Mouse (Mus musculus): ENCODE results near the gene Gm10392. TPM values are rescaled to one million over a fixed set of nuclear protein-coding genes. Genes with fewer than 3 reads are reported as not detected.

Gm10392 gene
- total RNA-seq, 2 experiments from 2014 or later = 0.09 TPM; not detected in 1

- no peak for ATAC-seq (replicated peaks; ENCODE audit: low FRiP score, poor library complexity, severe bottlenecking)
These were observed 25.3 kb downstream of the Gm10392 start, which contains the start of gene Git1 for GRCm38 (mm10) chr11:77493512-77494343. TSS of gene Git1 (plus strand) at chr11:77493562.

DNA sequence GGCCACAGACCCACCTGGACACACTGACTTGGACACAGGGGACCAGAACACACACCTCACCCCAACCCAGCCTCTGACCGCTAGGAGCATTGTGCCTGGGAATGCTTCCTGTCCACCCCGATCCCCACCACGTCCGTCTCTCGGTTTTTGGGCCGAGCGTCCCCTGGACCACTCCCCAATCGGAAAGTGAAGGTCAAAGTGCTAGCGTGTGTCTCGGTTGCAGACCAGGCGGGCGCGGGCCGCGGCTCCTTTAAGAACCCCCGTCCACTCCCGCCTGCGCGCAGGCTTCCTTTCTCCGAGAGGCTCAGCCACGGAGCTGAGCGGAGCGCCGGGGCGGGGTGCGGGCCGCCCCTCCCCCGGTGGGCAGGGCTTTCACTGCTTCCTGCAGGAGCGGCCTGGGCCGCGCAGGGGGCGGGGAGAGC, 26.1 kb downstream of the Gm10392 start:
- peak; percentile 86 for ATAC-seq (replicated peaks; ENCODE audit: low FRiP score, poor library complexity, severe bottlenecking)

- no peak for ATAC-seq (replicated peaks; ENCODE audit: low FRiP score, poor library complexity, severe bottlenecking)
These were observed 26.6 kb downstream of the Gm10392 start for GRCm38 (mm10) chr11:77492311-77492871.

GRCm38 (mm10) chr11:77491502-77492291, 27.3 kb downstream of the Gm10392 start:
- ATAC-seq (replicated peaks; ENCODE audit: low FRiP score, poor library complexity, severe bottlenecking) = no peak

- ATAC-seq (replicated peaks; ENCODE audit: low FRiP score, poor library complexity, severe bottlenecking) = peak; percentile 71
These were observed 27.9 kb downstream of the Gm10392 start for GRCm38 (mm10) chr11:77491123-77491501.

DNA sequence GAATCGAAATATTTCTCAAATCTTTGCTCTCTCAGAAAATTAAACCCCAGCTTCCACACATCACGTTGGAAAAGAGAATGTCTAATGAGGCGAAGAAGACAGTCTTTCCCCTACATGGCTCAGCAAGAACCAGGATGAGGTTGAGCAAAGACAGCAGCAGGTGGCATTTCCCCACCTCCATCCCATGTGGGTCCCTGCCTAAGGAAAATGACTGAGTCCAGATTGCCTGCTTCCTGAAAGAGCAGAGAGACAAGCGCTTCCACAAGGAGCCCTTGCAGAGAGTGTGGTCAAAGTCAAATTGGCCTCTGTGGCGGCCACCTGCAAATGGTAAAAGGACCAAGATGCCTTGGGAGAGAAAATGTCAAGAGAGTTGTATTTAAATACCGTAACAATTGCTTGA, 28.5 kb downstream of the Gm10392 start:
- ATAC-seq (replicated peaks; ENCODE audit: low FRiP score, poor library complexity, severe bottlenecking) = no peak

DNA sequence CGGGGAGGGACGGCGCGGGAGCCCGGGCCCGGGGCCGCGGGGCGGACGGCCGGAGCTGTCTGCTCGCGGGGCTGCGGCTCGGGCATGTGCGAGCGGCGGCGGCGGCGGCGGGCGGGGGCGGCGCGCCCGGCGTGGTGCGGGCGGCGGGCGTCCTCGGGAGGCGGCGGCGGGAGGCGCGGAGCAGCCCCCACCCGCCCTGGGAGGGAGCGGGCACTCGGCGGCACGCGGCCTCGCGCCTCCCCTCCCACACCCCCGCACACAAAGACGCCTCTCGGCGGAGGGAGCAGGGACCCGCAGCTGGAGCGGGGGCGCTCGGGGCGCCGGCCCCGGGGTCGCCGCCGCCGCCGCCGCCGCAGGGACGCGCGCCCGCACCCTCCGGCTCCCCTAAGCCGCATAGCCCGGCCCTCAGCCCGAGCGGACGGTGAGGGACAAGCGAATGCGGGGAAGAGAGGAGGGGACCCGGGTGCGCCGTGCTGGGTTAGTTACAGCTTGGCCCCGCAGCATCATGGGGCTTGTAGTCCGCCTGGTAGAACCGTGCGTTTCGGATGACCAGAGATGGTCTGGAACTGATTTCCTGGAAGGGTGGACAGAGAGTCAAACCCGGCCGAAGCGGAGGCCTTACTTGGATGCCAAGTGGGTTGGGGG, 29.3 kb downstream of the Gm10392 start, which contains the start of gene Ankrd13b:
Gene Ankrd13b (minus strand): TSS at position 88 of the 645 bp plus-strand sequence.
- no peak for ATAC-seq (replicated peaks; ENCODE audit: low FRiP score, poor library complexity, severe bottlenecking)

DNA sequence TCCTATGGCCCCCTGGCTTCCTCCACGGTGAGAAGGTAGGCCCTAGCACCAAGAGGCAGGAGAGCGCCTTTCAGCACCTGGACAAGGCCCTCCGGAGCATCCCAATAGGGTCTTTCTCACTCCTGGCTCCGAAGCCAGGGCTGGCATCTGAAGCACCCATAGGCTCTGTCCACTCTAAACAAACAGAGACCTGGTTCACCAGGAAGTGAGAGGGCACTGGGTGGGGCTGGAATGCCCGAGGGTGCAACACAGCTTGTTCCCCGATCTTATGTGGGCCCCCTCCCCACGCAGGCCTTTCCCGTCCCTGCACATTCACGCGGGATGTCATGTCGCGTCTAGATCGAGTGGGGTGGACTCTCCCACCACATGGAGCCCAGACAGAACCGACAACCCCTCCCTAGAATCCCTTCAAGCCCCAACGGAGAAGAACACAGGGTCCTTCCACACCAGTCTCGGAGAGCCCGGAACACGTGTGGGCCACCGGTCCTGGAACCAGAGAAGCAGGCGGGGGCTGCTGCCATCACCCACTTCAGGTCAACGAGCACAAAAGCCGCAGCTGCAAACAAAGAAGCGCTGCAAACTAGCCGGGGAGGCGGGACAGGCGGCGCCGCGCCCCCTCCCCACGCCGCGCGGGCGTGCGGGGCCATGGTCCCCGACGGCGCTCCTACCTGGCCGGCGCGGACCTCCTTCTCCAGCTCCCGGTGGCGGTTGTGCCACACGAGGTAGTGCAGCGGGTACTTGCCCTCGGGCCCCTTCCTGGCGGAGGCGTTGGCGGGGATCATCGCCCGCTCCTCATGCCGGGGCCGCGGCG, 30.0 kb downstream of the Gm10392 start:
- ATAC-seq (replicated peaks; ENCODE audit: low FRiP score, poor library complexity, severe bottlenecking) = no peak

DNA sequence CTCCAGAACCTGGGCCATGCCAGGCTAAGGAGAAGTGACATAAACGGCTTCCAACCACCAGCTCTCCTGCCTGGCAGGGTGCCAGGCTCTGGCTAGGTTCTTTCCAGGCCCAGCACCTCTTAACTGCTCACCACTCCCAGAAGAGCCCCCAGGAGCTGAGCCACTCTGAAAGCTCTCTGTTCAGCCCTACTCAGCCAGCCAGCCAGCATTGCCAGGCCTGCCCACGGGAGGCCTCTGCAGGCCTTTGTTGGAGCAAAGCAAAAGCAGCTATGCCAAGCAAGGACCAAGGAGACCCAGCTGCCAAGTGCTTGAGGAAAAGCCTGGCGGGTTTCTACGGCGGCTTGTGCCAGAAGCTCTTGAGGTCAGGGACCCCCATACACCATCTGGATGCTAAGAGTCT, 32.2 kb downstream of the Gm10392 start:
- no peak for ATAC-seq (replicated peaks; ENCODE audit: low FRiP score, poor library complexity, severe bottlenecking)

DNA sequence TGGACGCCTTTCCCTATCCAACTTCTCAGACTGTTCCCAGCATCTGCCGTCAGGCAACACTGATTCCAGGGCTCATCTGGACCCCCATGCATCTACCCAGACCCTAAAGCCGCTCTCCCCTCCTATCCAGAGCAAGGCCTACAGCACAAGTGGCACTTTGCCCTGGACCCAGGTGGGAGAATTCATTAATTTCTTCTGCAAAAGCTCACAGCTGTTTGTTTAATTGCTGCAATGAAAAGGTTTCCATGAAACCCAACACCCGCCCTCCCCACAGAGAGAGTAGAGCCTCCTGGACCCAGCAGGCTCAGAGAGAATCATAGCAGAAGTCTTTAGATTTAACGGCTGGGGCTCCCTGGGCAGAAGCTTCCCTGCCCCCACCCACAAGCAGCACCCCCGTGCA, 33.8 kb downstream of the Gm10392 start:
- ATAC-seq (replicated peaks; ENCODE audit: low FRiP score, poor library complexity, severe bottlenecking) = no peak

- no peak for ATAC-seq (replicated peaks; ENCODE audit: low FRiP score, poor library complexity, severe bottlenecking)
These were observed 35.3 kb downstream of the Gm10392 start for GRCm38 (mm10) chr11:77483510-77484255.

DNA sequence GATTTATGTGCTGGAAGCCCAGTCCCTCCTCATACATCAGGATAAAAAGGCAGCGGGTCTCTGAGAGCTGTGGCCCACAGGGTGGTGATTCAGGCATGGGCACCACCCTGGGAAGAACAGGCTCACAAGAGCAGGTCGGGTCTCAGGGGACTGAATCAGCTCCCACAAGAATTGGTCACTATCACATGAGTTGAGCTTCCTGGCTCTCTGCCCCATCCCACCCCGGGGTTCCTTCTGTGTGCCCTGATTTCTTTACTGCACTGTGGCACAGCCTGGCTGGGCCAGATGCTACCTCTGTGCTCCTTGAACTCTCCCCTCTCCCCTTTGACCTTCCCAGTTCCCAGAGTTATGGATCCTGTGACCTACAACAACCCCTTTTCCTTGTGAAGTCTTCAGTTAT, 36.0 kb downstream of the Gm10392 start:
- ATAC-seq (replicated peaks; ENCODE audit: low FRiP score, poor library complexity, severe bottlenecking) = no peak

DNA sequence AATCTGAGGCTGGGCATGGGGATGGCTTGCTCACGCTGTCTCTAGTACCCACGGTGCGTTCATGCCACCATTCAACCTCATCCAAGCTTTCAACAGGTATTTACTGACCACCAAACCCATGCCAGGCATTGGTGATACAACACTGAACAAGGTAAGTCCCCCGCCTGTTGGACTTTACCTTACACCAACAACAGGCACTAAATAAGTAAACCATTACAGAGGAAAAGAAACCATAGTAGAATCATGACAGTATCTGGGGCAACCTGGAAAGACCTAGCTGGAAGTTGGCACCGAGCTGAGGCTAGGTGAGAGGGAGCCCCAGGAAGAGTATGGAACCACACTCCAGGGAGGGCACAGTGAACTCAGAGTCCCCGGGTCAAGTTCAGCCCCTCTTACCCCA, 42.1 kb downstream of the Gm10392 start:
- ATAC-seq (replicated peaks; ENCODE audit: low FRiP score, poor library complexity, severe bottlenecking) = no peak

GRCm38 (mm10) chr11:77476216-77476615, 42.8 kb downstream of the Gm10392 start:
- no peak for ATAC-seq (replicated peaks; ENCODE audit: low FRiP score, poor library complexity, severe bottlenecking)

DNA sequence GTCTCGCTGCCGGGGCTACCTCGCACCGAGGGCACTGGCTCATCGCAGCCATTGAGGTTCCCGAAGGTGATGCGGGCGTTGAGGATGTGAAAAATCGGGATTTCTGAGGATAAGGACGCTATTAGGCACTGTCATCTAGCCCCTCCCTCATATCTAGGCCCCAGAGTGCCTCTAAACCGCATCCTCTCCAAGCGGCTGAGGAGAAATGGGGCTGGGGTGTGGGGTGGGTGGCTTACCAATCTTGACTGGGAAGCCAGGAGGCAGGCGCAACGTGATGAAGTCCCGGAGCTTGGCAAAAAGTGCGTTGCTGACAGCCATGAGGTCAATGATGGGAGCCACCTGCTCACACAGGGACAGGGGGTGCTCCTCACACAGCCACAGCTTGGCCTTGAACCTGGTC, 46.2 kb downstream of the Gm10392 start:
- ATAC-seq (replicated peaks; ENCODE audit: low FRiP score, poor library complexity, severe bottlenecking) = no peak

DNA sequence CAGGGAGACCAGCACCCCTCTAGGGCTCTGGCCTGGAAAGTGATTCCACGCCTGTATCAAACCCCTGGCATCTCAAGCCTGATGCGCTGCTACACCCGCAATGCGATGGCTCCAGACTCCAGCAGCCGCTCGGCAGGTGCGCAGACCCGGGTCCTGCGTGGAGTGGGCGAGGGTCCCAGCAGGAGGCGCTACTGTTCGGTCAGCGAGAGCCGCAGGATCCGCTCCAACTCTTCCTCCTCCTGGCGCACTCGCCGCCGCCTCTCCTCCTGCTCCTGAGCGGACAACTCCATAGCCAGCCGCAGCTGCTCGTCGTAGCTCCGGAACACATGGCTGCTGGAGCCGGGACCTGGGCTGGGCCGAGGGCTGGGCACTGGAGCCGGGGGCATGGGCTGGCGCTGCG, 47.6 kb downstream of the Gm10392 start:
- no peak for ATAC-seq (replicated peaks; ENCODE audit: low FRiP score, poor library complexity, severe bottlenecking)

DNA sequence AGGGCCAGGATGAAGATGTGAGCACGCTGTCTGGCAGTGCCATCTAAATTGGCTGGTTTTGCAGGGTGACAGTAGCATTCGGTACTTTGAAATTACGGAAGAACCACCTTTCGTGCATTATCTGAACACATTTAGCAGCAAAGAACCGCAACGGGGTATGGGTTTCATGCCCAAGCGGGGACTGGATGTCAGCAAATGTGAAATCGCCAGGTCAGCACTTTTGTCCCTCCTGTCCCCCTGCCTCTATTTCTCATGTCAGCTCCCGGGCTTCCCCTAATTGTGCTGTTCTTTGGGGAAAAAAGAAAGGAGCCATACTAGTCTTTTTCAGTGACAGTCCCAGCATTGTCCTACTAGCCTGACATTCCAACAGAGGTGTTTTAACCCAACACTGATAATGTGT, 50.6 kb downstream of the Gm10392 start:
- no peak for ATAC-seq (replicated peaks; ENCODE audit: low FRiP score, poor library complexity, severe bottlenecking)

DNA sequence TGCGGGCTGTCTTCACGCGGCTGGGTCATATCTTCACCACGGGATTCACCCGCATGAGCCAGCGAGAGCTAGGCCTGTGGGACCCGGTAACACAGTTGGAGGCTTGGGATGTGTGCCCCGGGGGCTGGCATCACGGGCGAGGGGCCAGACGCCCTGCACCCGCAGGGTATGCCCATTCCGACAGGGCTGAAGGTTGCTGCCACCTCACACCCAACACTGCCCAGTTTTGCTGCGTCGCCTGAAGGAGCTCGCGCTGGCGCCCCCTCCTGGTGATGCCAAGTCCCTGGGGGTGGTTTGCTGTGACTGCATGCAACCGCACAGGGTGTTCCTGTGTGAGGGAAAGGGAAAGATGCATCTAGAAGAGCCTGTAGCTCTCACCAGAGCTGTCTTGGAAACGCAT, 51.2 kb downstream of the Gm10392 start:
- ATAC-seq (replicated peaks; ENCODE audit: low FRiP score, poor library complexity, severe bottlenecking) = peak; percentile 48; the same call in 1 of the 2 replicates

DNA sequence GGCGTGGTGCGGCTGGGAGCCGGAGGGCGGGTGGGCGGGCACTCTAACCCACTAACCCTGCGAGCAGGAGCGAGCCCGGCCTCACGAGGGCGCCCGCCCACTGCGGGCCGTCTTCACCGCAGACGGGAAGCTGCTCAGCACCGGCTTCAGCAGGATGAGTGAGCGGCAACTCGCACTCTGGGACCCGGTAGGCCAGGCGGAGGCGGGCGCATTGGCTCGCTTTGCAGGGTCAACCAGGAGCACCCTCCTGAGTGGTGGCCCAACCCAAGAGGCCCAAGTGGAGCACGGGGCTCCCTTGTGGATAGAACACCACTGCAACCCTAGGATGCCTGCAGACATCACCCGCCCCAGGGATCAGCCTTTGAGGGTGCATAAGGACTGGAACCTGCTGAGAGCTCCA, 51.8 kb downstream of the Gm10392 start:
- ATAC-seq (replicated peaks; ENCODE audit: low FRiP score, poor library complexity, severe bottlenecking) = no peak

All from erythroblast, adult 5-6 weeks (primary cell).